Mouse (Mus musculus) spleen, postnatal 14 days (tissue): ENCODE data around the gene Cyth2.
A peak's percentile ranks its signal among the peaks of the same experiment; 100 is the strongest.

Experiments used
- DNase-seq, 2 experiments: peaks; one replicate each; pipeline ENCODE4 v3.0.0; 2021 to 2022; ENCODE audit warnings: low spot score in 2 of 2

Cyth2 gene

DNA sequence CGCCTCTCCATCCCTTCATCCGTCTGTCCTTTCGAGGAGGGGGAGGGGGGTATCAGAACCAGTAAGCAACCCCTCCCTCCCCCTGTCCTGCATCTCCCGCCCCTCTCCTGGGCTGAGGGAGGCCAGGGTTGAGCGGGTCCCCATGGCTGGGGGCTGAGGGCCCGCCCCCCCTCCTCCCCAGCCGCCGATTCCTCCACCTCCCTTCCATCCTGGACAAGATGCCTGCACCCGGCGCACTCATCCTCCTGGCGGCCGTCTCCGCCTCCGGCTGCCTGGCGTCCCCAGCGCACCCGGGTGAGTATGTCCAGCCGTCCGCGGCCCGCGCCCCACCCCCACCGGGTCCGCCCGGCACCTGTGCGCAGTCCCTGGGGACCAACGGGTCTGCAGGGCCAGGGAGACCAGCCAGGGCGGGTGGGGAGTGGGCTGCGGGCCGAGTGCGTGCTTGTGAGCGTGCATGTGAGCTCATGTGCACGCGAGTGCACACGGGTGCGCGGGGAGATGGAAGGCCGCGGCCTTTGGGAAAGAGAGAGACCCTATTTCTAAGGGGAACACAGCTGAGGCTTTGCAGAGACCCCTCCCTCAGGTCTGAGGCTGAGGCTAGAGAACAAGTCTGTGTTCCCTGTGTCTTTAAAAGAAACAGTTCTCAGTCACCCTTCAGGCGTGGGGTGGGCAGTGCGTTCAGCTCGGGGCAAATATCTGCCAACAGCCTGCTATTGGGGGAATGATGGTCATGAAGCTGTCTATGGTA is 28.8 kb downstream of the Cyth2 start:
- DNase-seq, result no peak

- no peak for DNase-seq
Observed at GRCm38 (mm10) chr7:45784524-45785372, 29.6 kb downstream of the Cyth2 start, which contains the start of gene Sult2b1. Gene Sult2b1 (minus strand): TSS chr7:45784669.

DNA sequence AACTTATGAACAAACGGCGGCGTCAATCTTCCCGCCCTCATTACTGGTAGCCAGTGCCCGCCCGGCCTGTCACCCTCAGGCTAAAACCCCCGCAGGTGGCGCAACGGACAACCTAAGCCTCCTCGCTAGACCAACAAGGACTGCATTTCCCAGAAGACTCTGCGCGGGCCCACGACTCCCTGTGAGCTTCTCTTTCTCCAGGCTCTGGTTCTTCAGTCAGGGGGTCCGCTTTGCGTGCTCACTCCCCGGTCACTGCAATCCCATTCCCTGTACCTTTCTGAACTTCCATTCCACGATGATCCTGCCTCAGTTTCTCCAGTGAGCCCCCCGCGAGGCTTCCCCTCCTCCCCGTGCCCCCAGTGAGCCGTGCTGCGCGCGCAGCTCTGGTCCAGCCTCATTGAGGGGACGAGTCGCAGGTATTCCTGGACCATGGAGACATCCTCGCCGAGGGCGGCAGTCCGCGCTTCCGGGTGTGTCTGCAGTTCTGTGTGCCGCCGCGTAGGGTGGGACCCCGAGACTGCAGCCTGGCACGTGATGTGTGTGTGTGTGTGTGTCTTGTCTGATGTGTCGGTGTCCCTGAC is 30.8 kb downstream of the Cyth2 start, which contains the start of gene Lmtk3:
TSS of gene Lmtk3 (plus strand) at position 228 of the 581 bp plus-strand sequence.
- peak in 1 of 2 experiments; percentile 51 for DNase-seq

DNA sequence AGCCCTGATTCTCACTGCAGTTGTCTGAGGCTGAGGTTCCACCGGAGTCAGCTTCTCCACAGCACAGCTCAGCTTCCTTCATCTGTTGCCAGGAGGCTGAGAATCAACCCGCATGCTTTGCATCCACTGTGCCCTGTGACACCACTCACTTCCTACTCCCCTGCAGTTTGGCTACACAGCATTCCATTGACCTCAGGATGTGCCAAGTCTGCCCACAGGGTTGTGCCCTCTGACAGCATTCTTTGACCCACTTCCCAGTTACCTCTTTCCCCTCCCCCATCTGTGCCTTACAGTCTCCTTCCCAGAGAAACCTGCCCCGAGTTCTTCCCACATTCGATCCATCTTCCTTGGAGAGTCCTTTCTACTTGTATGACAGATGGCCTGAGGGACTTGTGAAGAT is 32.1 kb downstream of the Cyth2 start:
- no peak for DNase-seq

- DNase-seq, result no peak
Observed at GRCm38 (mm10) chr7:45779081-45779641, 35.2 kb downstream of the Cyth2 start.

GRCm38 (mm10) chr7:45775237-45775636 is 39.1 kb downstream of the Cyth2 start:
- DNase-seq, result no peak

GRCm38 (mm10) chr7:45771101-45771500 is 43.3 kb downstream of the Cyth2 start:
- DNase-seq, result no peak

DNA sequence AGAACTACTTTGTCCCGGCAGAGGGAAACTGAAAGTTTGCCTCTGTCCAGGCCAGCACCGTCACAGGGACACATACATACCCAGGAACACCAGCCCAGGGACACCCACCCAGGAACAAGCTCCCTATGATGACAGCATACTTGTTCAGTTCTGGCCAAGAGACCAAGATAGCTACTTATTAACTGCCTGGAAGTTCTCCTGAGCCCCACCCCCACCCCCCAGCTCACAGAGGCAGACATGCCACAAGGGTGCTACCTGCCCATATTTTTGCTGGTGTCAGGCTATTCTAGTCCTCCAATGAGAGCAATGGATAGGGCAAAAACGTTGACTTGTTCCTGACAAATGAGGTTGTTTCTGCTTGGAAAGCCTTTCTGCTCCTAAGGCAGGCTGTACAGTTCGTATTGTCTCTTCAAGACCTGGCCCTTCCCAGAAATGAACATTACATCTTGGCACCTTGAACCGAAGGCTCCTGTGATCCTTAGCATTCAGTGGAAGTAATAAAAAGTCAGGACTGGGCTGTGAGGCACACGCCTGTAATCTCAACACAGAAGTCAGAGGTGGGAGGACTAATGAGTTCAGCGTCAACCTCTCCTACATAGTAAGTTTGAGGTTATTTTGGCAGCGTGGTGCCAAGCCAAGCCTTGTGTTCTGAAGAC is 43.8 kb downstream of the Cyth2 start:
- DNase-seq, result no peak

DNA sequence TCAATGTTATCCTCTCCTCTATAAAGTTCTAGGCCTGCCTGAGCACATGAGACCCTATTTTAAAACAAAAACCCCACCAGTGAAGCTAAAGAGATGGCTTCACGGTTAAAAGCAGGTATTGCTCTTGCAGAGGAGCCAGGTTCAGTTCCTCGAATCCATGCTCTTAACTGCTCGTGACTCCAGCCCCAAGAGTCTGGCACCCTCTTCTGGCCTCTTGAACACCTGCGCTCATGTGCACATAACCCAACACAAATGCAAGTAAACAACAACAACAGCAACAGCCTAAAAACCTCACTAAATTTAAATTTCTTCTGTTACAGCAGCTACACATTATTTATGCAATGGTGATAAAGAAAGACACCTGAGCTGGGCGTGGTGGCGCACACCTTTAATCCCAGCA is 46.9 kb downstream of the Cyth2 start:
- no peak for DNase-seq

DNA sequence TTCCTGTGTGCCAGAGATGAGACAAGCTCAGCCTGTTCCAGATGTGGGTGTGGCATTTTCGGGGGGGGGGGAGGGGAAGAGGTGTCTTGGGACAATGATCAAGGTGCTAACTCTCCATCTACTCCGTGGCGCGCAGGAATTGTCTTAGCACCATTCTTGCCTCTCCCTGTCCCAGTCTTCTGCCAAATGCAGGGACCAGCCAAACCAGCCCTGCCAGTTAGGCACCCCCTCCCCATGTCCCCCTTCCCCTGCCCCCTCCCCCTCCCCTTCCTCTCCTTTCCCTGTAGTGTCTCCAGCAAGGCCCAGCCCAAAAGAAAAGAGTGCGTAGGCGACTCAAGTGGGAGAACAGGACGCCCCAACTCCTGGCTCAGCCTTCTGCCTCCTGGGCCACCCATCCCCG is 47.6 kb downstream of the Cyth2 start:
- no peak for DNase-seq

GRCm38 (mm10) chr7:45765995-45766394 is 48.4 kb downstream of the Cyth2 start:
- no peak for DNase-seq

- no peak for DNase-seq
Observed at GRCm38 (mm10) chr7:45760151-45760550, 54.2 kb downstream of the Cyth2 start.

DNA sequence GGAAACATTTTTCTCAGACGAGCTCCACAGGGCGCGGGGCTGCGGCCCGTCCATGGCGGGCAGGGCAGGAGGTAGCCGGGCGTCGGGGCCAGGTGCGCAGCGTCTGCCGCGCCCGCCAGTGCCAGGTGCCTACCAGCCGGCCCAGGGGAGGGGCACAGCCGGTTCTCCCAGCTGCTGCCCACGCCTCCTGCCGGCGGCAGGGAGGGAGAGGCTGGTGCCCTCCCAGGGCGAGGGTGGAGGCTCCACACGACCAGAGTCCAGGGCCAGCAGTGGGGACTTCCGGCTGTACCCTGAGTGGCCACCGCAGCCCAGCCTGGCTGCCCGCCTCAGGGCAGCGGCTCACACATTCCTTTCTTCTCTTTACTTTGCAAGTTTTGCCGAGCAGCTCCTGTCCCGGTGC is 55.0 kb downstream of the Cyth2 start:
- DNase-seq, result no peak
